Mouse (Mus musculus): ENCODE results near the gene Lmna. TPM values are rescaled to one million over a fixed set of nuclear protein-coding genes. Genes with fewer than 3 reads are reported as not detected.

Lmna gene
- polyA plus RNA-seq, 1 experiment, result 51.3 TPM

GRCm38 (mm10) chr3:88455588-88456264, 54.0 kb downstream of the Lmna start:
- DNase-seq (ENCODE audit: low read depth in 1 of 2, low spot score in 2 of 2), result no peak
- peaks cover 29% of the 10 kb centered on the region; the same call in 1 of the 2 replicates for H3K4me1 ChIP-seq (ENCODE audit: control insufficient read depth, insufficient read depth, insufficient read length)

GRCm38 (mm10) chr3:88454762-88455587, 54.8 kb downstream of the Lmna start:
- no peak for DNase-seq (ENCODE audit: low read depth in 1 of 2, low spot score in 2 of 2)

More at GRCm38 (mm10) chr3:88455588-88456264, 54.0 kb downstream of the Lmna start:
- Histone ChIP-seq H3K27me3 (ENCODE audit: control insufficient read depth, insufficient read depth, low read length) (no peaks in the 10 kb centered on the region), H3K4me3 (ENCODE audit: extremely low read depth, insufficient read depth, insufficient read length) (no peak overlapping the region), H3K27ac (ENCODE audit: insufficient read depth, low read length) (peak overlapping the region; percentile 89), H3K36me3 (ENCODE audit: control insufficient read depth, insufficient read depth, low read length) (no peaks in the 10 kb centered on the region)
- no peak for TF ChIP-seq POLR2A (IDR thresholded peaks at IDR 0.05; ENCODE audit: low read depth, low read length)
- 76% methylated on average over 18 of the region's 18 CpGs for WGBS

GRCm38 (mm10) chr3:88453986-88454385, 55.8 kb downstream of the Lmna start:
- TF ChIP-seq POLR2A (IDR thresholded peaks at IDR 0.05; ENCODE audit: low read depth, low read length) (peak; percentile 31), CTCF (IDR thresholded peaks at IDR 0.05; ENCODE audit: extremely low read depth, insufficient read depth, insufficient read length, insufficient replicate concordance) (no peak)
- peaks cover 29% of the 10 kb centered on the region; the same call in 1 of the 2 replicates for H3K4me1 ChIP-seq (ENCODE audit: control insufficient read depth, insufficient read depth, insufficient read length)
- peak overlapping the region; percentile 89 for H3K27ac ChIP-seq (ENCODE audit: insufficient read depth, low read length)
- peak overlapping the region; percentile 32; the same call in 1 of the 2 replicates for H3K4me3 ChIP-seq (ENCODE audit: extremely low read depth, insufficient read depth, insufficient read length)
- no peaks in the 10 kb centered on the region for H3K27me3 ChIP-seq (ENCODE audit: control insufficient read depth, insufficient read depth, low read length)
- 11% methylated on average over 8 of the region's 8 CpGs for WGBS
- H3K36me3 ChIP-seq (ENCODE audit: control insufficient read depth, insufficient read depth, low read length), result no peaks in the 10 kb centered on the region
- peak; percentile 49 to 55 for DNase-seq (ENCODE audit: low read depth in 1 of 2, low spot score in 2 of 2)

More at GRCm38 (mm10) chr3:88454762-88455587, 54.8 kb downstream of the Lmna start:
- TF ChIP-seq CTCF (IDR thresholded peaks at IDR 0.05; ENCODE audit: extremely low read depth, insufficient read depth, insufficient read length, insufficient replicate concordance) (no peak), POLR2A (IDR thresholded peaks at IDR 0.05; ENCODE audit: low read depth, low read length) (no peak)
- Histone ChIP-seq H3K4me1 (ENCODE audit: control insufficient read depth, insufficient read depth, insufficient read length) (peaks cover 29% of the 10 kb centered on the region; the same call in 1 of the 2 replicates), H3K27ac (ENCODE audit: insufficient read depth, low read length) (peak overlapping the region; percentile 89), H3K4me3 (ENCODE audit: extremely low read depth, insufficient read depth, insufficient read length) (peak overlapping the region; percentile 32; the same call in 1 of the 2 replicates), H3K36me3 (ENCODE audit: control insufficient read depth, insufficient read depth, low read length) (no peaks in the 10 kb centered on the region), H3K27me3 (ENCODE audit: control insufficient read depth, insufficient read depth, low read length) (no peaks in the 10 kb centered on the region)
- 26% methylated on average over 9 of the region's 9 CpGs for WGBS

GRCm38 (mm10) chr3:88453369-88453768, 56.4 kb downstream of the Lmna start:
- TF ChIP-seq CTCF (IDR thresholded peaks at IDR 0.05; ENCODE audit: extremely low read depth, insufficient read depth, insufficient read length, insufficient replicate concordance) (no peak), POLR2A (IDR thresholded peaks at IDR 0.05; ENCODE audit: low read depth, low read length) (peak; percentile 13; the same call in 1 of the 2 replicates)
- DNase-seq (ENCODE audit: low read depth in 1 of 2, low spot score in 2 of 2), result peak in 1 of 2 experiments; percentile 32
- no peaks in the 10 kb centered on the region for H3K27me3 ChIP-seq (ENCODE audit: control insufficient read depth, insufficient read depth, low read length)
- WGBS, result 14% methylated on average over 8 of the region's 8 CpGs
- peaks cover 29% of the 10 kb centered on the region; the same call in 1 of the 2 replicates for H3K4me1 ChIP-seq (ENCODE audit: control insufficient read depth, insufficient read depth, insufficient read length)
- H3K4me3 ChIP-seq (ENCODE audit: extremely low read depth, insufficient read depth, insufficient read length), result peak overlapping the region; percentile 27; the same call in 1 of the 2 replicates
- H3K27ac ChIP-seq (ENCODE audit: insufficient read depth, low read length), result peak overlapping the region; percentile 79
- no peaks in the 10 kb centered on the region for H3K36me3 ChIP-seq (ENCODE audit: control insufficient read depth, insufficient read depth, low read length)

- peak overlapping the region; percentile 79 for H3K27ac ChIP-seq (ENCODE audit: insufficient read depth, low read length)
- peaks cover 29% of the 10 kb centered on the region; the same call in 1 of the 2 replicates for H3K4me1 ChIP-seq (ENCODE audit: control insufficient read depth, insufficient read depth, insufficient read length)
- 79% methylated on average over 6 of the region's 6 CpGs for WGBS
These were observed 57.0 kb downstream of the Lmna start for GRCm38 (mm10) chr3:88452716-88453115.

GRCm38 (mm10) chr3:88452246-88452645, 57.5 kb downstream of the Lmna start:
- DNase-seq (ENCODE audit: low read depth in 1 of 2, low spot score in 2 of 2), result no peak
- H3K27ac ChIP-seq (ENCODE audit: insufficient read depth, low read length), result peak overlapping the region; percentile 79
- H3K4me3 ChIP-seq (ENCODE audit: extremely low read depth, insufficient read depth, insufficient read length), result no peak overlapping the region
- H3K4me1 ChIP-seq (ENCODE audit: control insufficient read depth, insufficient read depth, insufficient read length), result peaks cover 29% of the 10 kb centered on the region; the same call in 1 of the 2 replicates
- TF ChIP-seq CTCF (IDR thresholded peaks at IDR 0.05; ENCODE audit: extremely low read depth, insufficient read depth, insufficient read length, insufficient replicate concordance), result no peak
- TF ChIP-seq POLR2A (IDR thresholded peaks at IDR 0.05; ENCODE audit: low read depth, low read length), result no peak
- H3K27me3 ChIP-seq (ENCODE audit: control insufficient read depth, insufficient read depth, low read length), result no peaks in the 10 kb centered on the region
- H3K36me3 ChIP-seq (ENCODE audit: control insufficient read depth, insufficient read depth, low read length), result peaks cover 1% of the 10 kb centered on the region; the same call in 1 of the 2 replicates
- WGBS, result 32% methylated on average over 5 of the region's 5 CpGs

More at GRCm38 (mm10) chr3:88452716-88453115, 57.0 kb downstream of the Lmna start:
- H3K4me3 ChIP-seq (ENCODE audit: extremely low read depth, insufficient read depth, insufficient read length), result 0 out of 2 replicates have a peak overlapping the region, but pooled peaks have one; percentile 3
- DNase-seq (ENCODE audit: low read depth in 1 of 2, low spot score in 2 of 2), result no peak
- no peaks in the 10 kb centered on the region for H3K27me3 ChIP-seq (ENCODE audit: control insufficient read depth, insufficient read depth, low read length)
- H3K36me3 ChIP-seq (ENCODE audit: control insufficient read depth, insufficient read depth, low read length), result no peaks in the 10 kb centered on the region
- no peak for TF ChIP-seq POLR2A (IDR thresholded peaks at IDR 0.05; ENCODE audit: low read depth, low read length)
- TF ChIP-seq CTCF (IDR thresholded peaks at IDR 0.05; ENCODE audit: extremely low read depth, insufficient read depth, insufficient read length, insufficient replicate concordance), result no peak
